Mouse (Mus musculus) ES-E14 (cell line): ENCODE measurements around the gene Gm525. TPM values are rescaled to one million over a fixed set of nuclear protein-coding genes. Genes with fewer than 3 reads are reported as not detected.

Experiments
- DNase-seq: peaks from one replicate; pipeline ENCODE4 v3.0.0-alpha.2; 2013; ENCODE audit warnings: low read depth, low spot score
- H3K27ac ChIP-seq: 2 replicates; pipeline ENCODE4 v1.5.1; 2012; ENCODE audit warnings: low read depth, mild to moderate bottlenecking, low read length, moderate library complexity, mixed read lengths; ENCODE audit not compliant: poor library complexity, insufficient read depth, severe bottlenecking
- H3K36me3 ChIP-seq: 2 replicates; pipeline ENCODE4 v1.6.1; 2012; ENCODE audit warnings: mild to moderate bottlenecking, low read length, moderate library complexity, mixed read lengths; ENCODE audit not compliant: control insufficient read depth, poor library complexity, insufficient read depth, severe bottlenecking
- H3K4me1 ChIP-seq, 2 experiments: fragments of 150-350 bp in 1 of 2; sonication (generic) in 1 of 2; 2 replicates each; pipeline ENCODE4 v1.6.1; 2012; ENCODE audit warnings: low read length in 2 of 2, mild to moderate bottlenecking in 1 of 2, mixed read lengths in 1 of 2; ENCODE audit not compliant: control insufficient read depth in 2 of 2, insufficient read depth in 2 of 2, poor library complexity in 1 of 2
- H3K4me3 ChIP-seq, 2 experiments: fragments of 150-350 bp in 1 of 2; sonication (generic) in 1 of 2; 2 replicates each; pipeline ENCODE4 v1.5.1; 2012; ENCODE audit warnings: low read length in 2 of 2, low read depth in 1 of 2, mild to moderate bottlenecking in 1 of 2, mixed read lengths in 1 of 2; ENCODE audit not compliant: insufficient read depth in 1 of 2, poor library complexity in 1 of 2, severe bottlenecking in 1 of 2
- H3K9ac ChIP-seq: 2 replicates; pipeline ENCODE4 v1.6.1; 2012; ENCODE audit warnings: low read depth, mild to moderate bottlenecking, low read length, mixed read lengths; ENCODE audit not compliant: poor library complexity, insufficient read depth, severe bottlenecking
- H3K9me3 ChIP-seq: fragments of 150-350 bp; sonication (generic); 2 replicates; pipeline ENCODE4 v1.6.1; 2012; ENCODE audit warnings: low read depth, mild to moderate bottlenecking, low read length; ENCODE audit not compliant: control insufficient read depth, insufficient read depth
- CHD2 ChIP-seq: IDR thresholded peaks from 2 replicates; pipeline ENCODE4 v1.6.1; 2014; ENCODE audit warnings: mild to moderate bottlenecking, low read depth, low read length, inconsistent platforms
- HCFC1 ChIP-seq: IDR thresholded peaks from 2 replicates; pipeline ENCODE4 v1.6.1; 2012; ENCODE audit warnings: low read length, inconsistent platforms, borderline replicate concordance; ENCODE audit not compliant: insufficient read depth
- MAFK ChIP-seq: IDR thresholded peaks from 2 replicates; pipeline ENCODE4 v1.6.1; 2014; ENCODE audit warnings: mild to moderate bottlenecking, low read depth, low read length, inconsistent platforms; ENCODE audit not compliant: insufficient read depth
- ZC3H11A ChIP-seq: IDR thresholded peaks from 2 replicates; pipeline ENCODE4 v1.6.1; 2012; ENCODE audit warnings: low read depth, mild to moderate bottlenecking, inconsistent platforms, low read length, borderline replicate concordance
- ZNF384 ChIP-seq: IDR thresholded peaks from 2 replicates; pipeline ENCODE4 v1.6.1; 2012; ENCODE audit warnings: low read depth, low read length, inconsistent platforms
- in situ Hi-C, 2 experiments: fragments of 600-800 bp; cut with MboI; formaldehyde crosslinking; loops; one replicate each; pipeline ENCODE4 v1.15.1; 2025; ENCODE audit warnings: low sequenced_read_pairs in 2 of 2, inconsistent platforms in 1 of 2; ENCODE audit not compliant: unreplicated experiment in 2 of 2
- total RNA-seq: library from RNA; depleted of rRNA; stranded (reverse); fragments of 300-350 nt; gene quantifications from 2 replicates; pipeline ENCODE4 v1.2.3, GENCODE M21; 2012

Gm525 gene
- total RNA-seq, 1 experiment = 5.9 TPM

DNA sequence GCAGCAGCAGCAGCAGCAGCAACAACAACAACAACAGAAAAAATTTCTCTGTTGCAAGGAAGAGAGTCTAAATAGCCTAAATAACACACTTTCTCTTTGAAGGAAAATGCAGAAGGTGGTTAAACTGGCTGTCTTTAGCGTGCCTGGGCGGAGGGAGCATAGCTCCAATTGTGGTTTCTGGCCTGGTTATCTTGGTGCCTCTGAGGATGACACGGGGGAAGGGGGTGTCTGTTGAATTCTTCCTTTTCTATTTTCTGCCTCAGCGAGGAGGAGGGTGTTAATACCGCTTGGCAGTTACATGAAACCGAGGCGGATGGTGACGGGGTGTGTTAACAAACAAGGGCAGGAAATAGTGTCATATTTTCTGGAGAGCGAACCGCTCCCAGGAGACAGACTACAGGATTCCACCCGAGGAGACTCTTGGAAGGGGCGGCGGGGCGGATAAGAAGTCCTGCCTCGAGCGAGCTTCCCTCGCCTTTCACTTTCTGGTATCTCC lies 27.2 kb downstream of the Gm525 start:
- Histone ChIP-seq H3K9ac (0 out of 2 replicates have a peak overlapping the region, but pooled peaks have one; percentile 39), H3K4me1 (peaks cover 0 to 8% of the 10 kb centered on the region in 2 experiments; a peak in 2 of 4 replicates), H3K9me3 (no peaks in the 10 kb centered on the region), H3K27ac (no peak overlapping the region), H3K36me3 (no peaks in the 10 kb centered on the region), H3K4me3 (no peak overlapping the region)
- DNase-seq = no peak
- in situ Hi-C loops = no loop called here
- TF ChIP-seq ZNF384 (no peak), CHD2 (no peak), MAFK (no peak), ZC3H11A (no peak), HCFC1 (no peak)

DNA sequence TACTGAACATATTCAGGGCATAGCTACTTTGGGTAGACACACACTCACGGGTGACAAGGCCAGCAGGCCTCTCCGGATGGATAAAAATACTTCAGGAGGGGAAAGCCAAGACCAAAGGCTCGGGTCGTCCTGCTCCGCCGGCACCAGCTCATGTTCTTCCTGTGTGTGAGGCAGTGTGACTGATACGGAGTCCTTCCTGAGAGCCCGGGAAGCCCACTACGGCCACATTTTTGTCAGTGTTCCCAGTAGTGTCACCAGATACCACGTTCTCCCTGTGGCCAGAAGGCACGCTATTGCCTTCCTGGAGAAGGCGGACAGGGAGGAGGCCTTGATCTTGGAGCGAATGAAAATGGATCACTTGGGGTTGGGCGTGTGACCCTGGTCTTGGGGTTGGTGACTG lies 29.5 kb downstream of the Gm525 start:
- Histone ChIP-seq H3K9ac (no peak overlapping the region), H3K4me3 (no peak overlapping the region), H3K4me1 (peaks cover 2 to 13% of the 10 kb centered on the region in 2 experiments; a peak in 3 of 4 replicates), H3K27ac (no peak overlapping the region), H3K9me3 (no peaks in the 10 kb centered on the region), H3K36me3 (no peaks in the 10 kb centered on the region)
- DNase-seq = no peak
- TF ChIP-seq MAFK (no peak), ZC3H11A (no peak), HCFC1 (no peak), ZNF384 (no peak), CHD2 (no peak)
- in situ Hi-C loops = no loop called here

GRCm38 (mm10) chr11:89105211-89105610 lies 31.6 kb downstream of the Gm525 start:
- H3K27ac ChIP-seq = no peak overlapping the region
- in situ Hi-C loops = no loop called here
- H3K36me3 ChIP-seq = no peaks in the 10 kb centered on the region
- H3K4me3 ChIP-seq = no peak overlapping the region; a peak in 1 of 4 replicates
- peaks cover 2 to 13% of the 10 kb centered on the region in 2 experiments; a peak in 3 of 4 replicates for H3K4me1 ChIP-seq
- TF ChIP-seq MAFK = no peak
- TF ChIP-seq CHD2 = no peak
- no peak for TF ChIP-seq ZC3H11A
- no peak for TF ChIP-seq ZNF384
- no peak for TF ChIP-seq HCFC1
- DNase-seq = no peak
- no peaks in the 10 kb centered on the region for H3K9me3 ChIP-seq
- no peak overlapping the region for H3K9ac ChIP-seq

GRCm38 (mm10) chr11:89105823-89106222 lies 32.2 kb downstream of the Gm525 start:
- Histone ChIP-seq H3K9ac (no peak overlapping the region), H3K36me3 (no peaks in the 10 kb centered on the region), H3K4me3 (no peak overlapping the region; a peak in 1 of 4 replicates), H3K9me3 (no peaks in the 10 kb centered on the region), H3K27ac (no peak overlapping the region), H3K4me1 (peaks cover 2 to 13% of the 10 kb centered on the region in 2 experiments; a peak in 3 of 4 replicates)
- in situ Hi-C loops = no loop called here
- TF ChIP-seq ZC3H11A = no peak
- no peak for TF ChIP-seq HCFC1
- TF ChIP-seq MAFK = no peak
- no peak for TF ChIP-seq ZNF384
- no peak for TF ChIP-seq CHD2
- DNase-seq = peak; percentile 97
